Mouse (Mus musculus) MEL (cell line): ENCODE measurements around the gene Dnase1l3. TPM values are rescaled to one million over a fixed set of nuclear protein-coding genes. Genes with fewer than 3 reads are reported as not detected.

ENCODE experiments used
- DNase-seq: peaks from one replicate; pipeline ENCODE4 v3.0.0; 2011; ENCODE audit warnings: low read depth, low spot score
- H3K27ac ChIP-seq: 2 replicates; pipeline ENCODE4 v1.5.1; 2012; ENCODE audit warnings: low read depth, mild to moderate bottlenecking, control low read depth, low read length, moderate library complexity; ENCODE audit not compliant: control insufficient read depth
- H3K27me3 ChIP-seq, 2 experiments: fragments of 150-350 bp in 1 of 2; sonication (generic) in 1 of 2; 2 replicates each; pipeline ENCODE4 v1.6.1; 2012; ENCODE audit warnings: low read length in 2 of 2, mild to moderate bottlenecking in 2 of 2, improper control_type of control experiment in 1 of 2, moderate library complexity in 1 of 2; ENCODE audit not compliant: insufficient read depth in 2 of 2, control insufficient read depth in 1 of 2
- H3K36me3 ChIP-seq, 2 experiments: 2 replicates each; pipeline ENCODE4 v1.6.1; 2012 to 2014; ENCODE audit warnings: low read length in 2 of 2, improper control_type of control experiment in 1 of 2, inconsistent platforms in 1 of 2, mild to moderate bottlenecking in 1 of 2; ENCODE audit not compliant: insufficient read depth in 2 of 2, control insufficient read depth in 1 of 2
- H3K4me1 ChIP-seq, 2 experiments: fragments of 150-350 bp in 1 of 2; sonication (generic) in 1 of 2; 2 replicates each; pipeline ENCODE4 v1.6.1; 2012; ENCODE audit warnings: low read length in 2 of 2, improper control_type of control experiment in 1 of 2, mild to moderate bottlenecking in 1 of 2; ENCODE audit not compliant: insufficient read depth in 2 of 2, control insufficient read depth in 1 of 2
- H3K4me3 ChIP-seq, 2 experiments: fragments of 150-350 bp in 1 of 2; sonication (generic) in 1 of 2; 2 replicates each; pipeline ENCODE4 v1.5.1; 2012; ENCODE audit warnings: low read depth in 2 of 2, low read length in 2 of 2, mild to moderate bottlenecking in 2 of 2, moderate library complexity in 2 of 2, control low read depth in 1 of 2, improper control_type of control experiment in 1 of 2; ENCODE audit not compliant: control insufficient read depth in 1 of 2, insufficient read depth in 1 of 2
- H3K79me2 ChIP-seq: 2 replicates; pipeline ENCODE4 v1.6.1; 2012; ENCODE audit warnings: mild to moderate bottlenecking, low read length, moderate library complexity; ENCODE audit not compliant: control insufficient read depth, poor library complexity, insufficient read depth
- H3K9ac ChIP-seq: 2 replicates; pipeline ENCODE4 v1.6.1; 2012; ENCODE audit warnings: low read depth, mild to moderate bottlenecking, control low read depth, low read length, moderate library complexity; ENCODE audit not compliant: control insufficient read depth, poor library complexity, severe bottlenecking
- H3K9me3 ChIP-seq: fragments of 150-350 bp; sonication (generic); replicated peaks from 2 replicates; pipeline ENCODE4 v1.6.1; 2012; ENCODE audit warnings: mild to moderate bottlenecking, low read length, improper control_type of control experiment, moderate library complexity; ENCODE audit not compliant: insufficient read depth
- CHD1 ChIP-seq: IDR thresholded peaks from 2 replicates; pipeline ENCODE4 v1.6.1; 2012; ENCODE audit warnings: low read depth, mild to moderate bottlenecking, inconsistent platforms, low read length, improper control_type of control experiment
- CHD2 ChIP-seq: IDR thresholded peaks from 2 replicates; pipeline ENCODE4 v1.6.1; 2011; ENCODE audit warnings: low read length, improper control_type of control experiment
- CTCF ChIP-seq, 3 experiments: IDR thresholded peaks in 2 of 3; conservative IDR thresholded peaks in 1 of 3; 2 replicates each; pipeline ENCODE4 v1.5.1; 2011 to 2012; ENCODE audit warnings: low read length in 3 of 3, low read depth in 2 of 3, mild to moderate bottlenecking in 2 of 3, improper control_type of control experiment in 1 of 3, inconsistent platforms in 1 of 3, mixed read lengths in 1 of 3, moderate library complexity in 1 of 3; ENCODE audit not compliant: control insufficient read depth in 1 of 3, insufficient read depth in 1 of 3, poor library complexity in 1 of 3, severe bottlenecking in 1 of 3
- E2F4 ChIP-seq: IDR thresholded peaks from 2 replicates; pipeline ENCODE4 v1.6.1; 2011; ENCODE audit warnings: low read depth, low read length, improper control_type of control experiment, borderline replicate concordance
- ELF1 ChIP-seq: IDR thresholded peaks from 2 replicates; pipeline ENCODE4 v1.6.1; 2014; ENCODE audit warnings: low read depth, mild to moderate bottlenecking, inconsistent platforms, low read length, improper control_type of control experiment, moderate library complexity
- ETS1 ChIP-seq: IDR thresholded peaks from 2 replicates; pipeline ENCODE4 v1.6.1; 2012; ENCODE audit warnings: low read depth, mild to moderate bottlenecking, inconsistent platforms, low read length, improper control_type of control experiment, moderate library complexity
- GATA1 ChIP-seq: IDR thresholded peaks from 2 replicates; pipeline ENCODE4 v1.6.1; 2011; ENCODE audit warnings: low read depth, low read length, improper control_type of control experiment
- JUND ChIP-seq: IDR thresholded peaks from 2 replicates; pipeline ENCODE4 v1.6.1; 2011; ENCODE audit warnings: low read depth, mild to moderate bottlenecking, improper control_type of control experiment, low read length
- KAT2A ChIP-seq: conservative IDR thresholded peaks from 2 replicates; pipeline ENCODE4 v1.6.1; 2012; ENCODE audit warnings: low read depth, low read length, improper control_type of control experiment, inconsistent platforms
- POLR2AphosphoS2 ChIP-seq: IDR thresholded peaks from 2 replicates; pipeline ENCODE4 v1.6.1; 2011; ENCODE audit warnings: low read length, improper control_type of control experiment
- RAD21 ChIP-seq: IDR thresholded peaks from 2 replicates; pipeline ENCODE4 v1.6.1; 2011; ENCODE audit warnings: mild to moderate bottlenecking, low read depth, low read length, improper control_type of control experiment
- SIN3A ChIP-seq: IDR thresholded peaks from 2 replicates; pipeline ENCODE4 v1.6.1; 2012; ENCODE audit warnings: low read length, improper control_type of control experiment, inconsistent platforms
- SMC3 ChIP-seq: IDR thresholded peaks from 2 replicates; pipeline ENCODE4 v1.6.1; 2011; ENCODE audit warnings: low read depth, low read length, improper control_type of control experiment
- TAL1 ChIP-seq: IDR thresholded peaks from 2 replicates; pipeline ENCODE4 v1.6.1; 2012; ENCODE audit warnings: mild to moderate bottlenecking, inconsistent platforms, low read length, moderate library complexity, mixed read lengths
- TBP ChIP-seq: IDR thresholded peaks from 2 replicates; pipeline ENCODE4 v1.8.0; 2011; ENCODE audit warnings: low read depth, low read length, improper control_type of control experiment
- UBTF ChIP-seq: IDR thresholded peaks from 2 replicates; pipeline ENCODE4 v1.6.1; 2012; ENCODE audit warnings: low read depth, mild to moderate bottlenecking, inconsistent platforms, low read length, improper control_type of control experiment, moderate library complexity, borderline replicate concordance; ENCODE audit not compliant: insufficient read depth
- USF1 ChIP-seq: IDR thresholded peaks from 2 replicates; pipeline ENCODE4 v1.6.1; 2014; ENCODE audit warnings: low read depth, mild to moderate bottlenecking, inconsistent platforms, low read length, improper control_type of control experiment, moderate library complexity
- ZKSCAN1 ChIP-seq: IDR thresholded peaks from 2 replicates; pipeline ENCODE4 v1.6.1; 2012; ENCODE audit warnings: low read depth, mild to moderate bottlenecking, inconsistent platforms, low read length, improper control_type of control experiment, moderate library complexity
- polyA plus RNA-seq, 2 experiments: library from polyadenylated mRNA; stranded (reverse) in 1 of 2; unstranded in 1 of 2; fragments of >175 nt in 1 of 2; fragments of >200 nt in 1 of 2; gene quantifications; 2 replicates each; pipeline versions ENCODE4 v1.2.1 to v1.2.4; 2012; ENCODE audit warnings: low replicate concordance in 2 of 2, low read depth in 1 of 2; ENCODE audit not compliant: insufficient read length in 2 of 2, insufficient read depth in 1 of 2, missing spikeins in 1 of 2
- total RNA-seq: library from RNA; depleted of rRNA; stranded (reverse); fragments of 300-350 nt; gene quantifications from 2 replicates; pipeline ENCODE4 v1.2.3, GENCODE M21; 2012

The Dnase1l3 gene
- total and polyA plus RNA-seq, 3 experiments, result not detected

DNA sequence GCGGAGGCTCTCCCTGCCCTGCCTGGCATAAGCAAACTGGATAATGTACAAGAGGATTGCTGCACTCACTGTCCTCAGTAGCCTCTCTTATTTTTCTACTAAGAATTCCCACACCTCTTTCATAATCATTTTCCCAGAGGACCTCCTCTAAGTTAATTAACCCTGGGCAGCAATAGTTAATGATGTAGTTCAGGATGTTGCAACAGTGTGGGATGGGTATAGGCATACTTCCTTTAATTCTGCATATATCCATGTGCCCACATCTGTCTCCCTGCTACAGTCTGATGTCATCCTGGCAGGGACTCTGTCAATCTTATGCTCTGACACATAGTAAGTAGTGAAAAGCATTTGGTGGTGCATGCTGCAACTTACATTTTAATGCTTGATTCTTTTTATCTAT, 13.1 kb downstream of the Dnase1l3 start:
- Histone ChIP-seq H3K4me1 (no peaks in the 10 kb centered on the region), H3K4me3 (no peak overlapping the region), H3K79me2 (no peaks in the 10 kb centered on the region), H3K9ac (no peak overlapping the region), H3K36me3 (no peaks in the 10 kb centered on the region), H3K9me3 (no peaks in the 10 kb centered on the region), H3K27ac (no peak overlapping the region), H3K27me3 (no peaks in the 10 kb centered on the region; a peak in 1 of 4 replicates)
- no peak for TF ChIP-seq POLR2AphosphoS2
- TF ChIP-seq JUND, result no peak
- TF ChIP-seq KAT2A, result no peak
- TF ChIP-seq ZKSCAN1, result no peak
- no peak for TF ChIP-seq RAD21
- no peak for TF ChIP-seq CTCF (IDR thresholded peaks at IDR 0.05 in 2 of 3, conservative IDR thresholded peaks at IDR 0.05 in 1 of 3; ENCODE audit: control insufficient read depth in 1 of 3, insufficient read depth in 1 of 3, low read depth in 2 of 3, low read length in 3 of 3, poor library complexity in 1 of 3, severe bottlenecking in 1 of 3)
- DNase-seq, result no peak

- H3K36me3 ChIP-seq, result no peaks in the 10 kb centered on the region
- H3K27me3 ChIP-seq, result no peaks in the 10 kb centered on the region; a peak in 1 of 4 replicates
- DNase-seq, result no peak
- no peaks in the 10 kb centered on the region for H3K9me3 ChIP-seq
- no peak overlapping the region for H3K4me3 ChIP-seq
- no peak for TF ChIP-seq TAL1
- no peak for TF ChIP-seq CHD1
- TF ChIP-seq CHD2, result no peak
- no peak for TF ChIP-seq E2F4
- TF ChIP-seq TBP, result no peak
- TF ChIP-seq SMC3, result no peak
- no peak for TF ChIP-seq ETS1
- no peak for TF ChIP-seq SIN3A
- TF ChIP-seq GATA1, result no peak
- no peak for TF ChIP-seq ELF1
- TF ChIP-seq UBTF, result no peak
- no peak for TF ChIP-seq USF1
- TF ChIP-seq CTCF (IDR thresholded peaks at IDR 0.05 in 2 of 3, conservative IDR thresholded peaks at IDR 0.05 in 1 of 3; ENCODE audit: control insufficient read depth in 1 of 3, insufficient read depth in 1 of 3, low read depth in 2 of 3, low read length in 3 of 3, poor library complexity in 1 of 3, severe bottlenecking in 1 of 3), result no peak
- no peaks in the 10 kb centered on the region for H3K4me1 ChIP-seq
- H3K79me2 ChIP-seq, result no peaks in the 10 kb centered on the region
- H3K9ac ChIP-seq, result no peak overlapping the region
- H3K27ac ChIP-seq, result no peak overlapping the region
These were observed 16.2 kb downstream of the Dnase1l3 start for GRCm38 (mm10) chr14:7978183-7978582.
